Mouse (Mus musculus) intestine, postnatal 0 days (tissue): Measurements from ENCODE around the gene Pcsk4. TPM values are rescaled to one million over a fixed set of nuclear protein-coding genes. Genes with fewer than 3 reads are reported as not detected.

Experiments
- ATAC-seq: fragments of 200-750 bp; cut with Nextera tagmentation; 2 replicates; pipeline ENCODE4 v1.8.0; 2017; ENCODE audit warnings: mild to moderate bottlenecking, moderate TSS enrichment, moderate library complexity
- H3K27ac ChIP-seq: fragments of 300-500 bp; sonication (generic); 2 replicates; pipeline ENCODE4 v1.5.1; 2014; ENCODE audit warnings: mild to moderate bottlenecking, low read depth, low read length, moderate library complexity
- H3K27me3 ChIP-seq: fragments of 300-500 bp; sonication (generic); replicated peaks from 2 replicates; pipeline ENCODE4 v1.6.1; 2014; ENCODE audit warnings: low read length, mixed read lengths; ENCODE audit not compliant: control insufficient read depth, insufficient read depth
- H3K36me3 ChIP-seq: fragments of 300-500 bp; sonication (generic); 2 replicates; pipeline ENCODE4 v1.6.1; 2014; ENCODE audit warnings: mild to moderate bottlenecking, moderate library complexity; ENCODE audit not compliant: control insufficient read depth, insufficient read depth
- H3K4me1 ChIP-seq: fragments of 300-500 bp; sonication (generic); replicated peaks from 2 replicates; pipeline ENCODE4 v1.6.1; 2014; ENCODE audit warnings: antibody characterized with exemption, low read length, mixed read lengths; ENCODE audit not compliant: control insufficient read depth, insufficient read depth
- H3K4me2 ChIP-seq: fragments of 300-500 bp; sonication (generic); replicated peaks from 2 replicates; pipeline ENCODE4 v1.6.1; 2014; ENCODE audit warnings: low read depth, mild to moderate bottlenecking, moderate library complexity
- H3K4me3 ChIP-seq: fragments of 300-500 bp; sonication (generic); 2 replicates; pipeline ENCODE4 v1.5.1; 2014; ENCODE audit warnings: low read depth, low read length
- H3K9ac ChIP-seq: fragments of 300-500 bp; sonication (generic); 2 replicates; pipeline ENCODE4 v1.6.1; 2014; ENCODE audit warnings: mild to moderate bottlenecking, low read depth, low read length
- H3K9me3 ChIP-seq: fragments of 300-500 bp; sonication (generic); 2 replicates; pipeline ENCODE4 v1.6.1; 2016; ENCODE audit warnings: mixed run types; ENCODE audit not compliant: control insufficient read depth
- CTCF ChIP-seq: sonication (generic); IDR thresholded peaks from 2 replicates; pipeline ENCODE4 v1.5.1; 2016; ENCODE audit warnings: low read depth, mild to moderate bottlenecking, control low read depth, antibody characterized with exemption, moderate library complexity
- WGBS: fragments of 180-500 bp; shearing (Covaris S2); extraction: QIAGEN DNeasy Blood & Tissue Kit; methylation state at CpG from one replicate; pipeline ENCODE4 v1.1.7; 2014; 5-methylcytosine and 5-hydroxymethylcytosine counted together
- polyA plus RNA-seq: library from polyadenylated mRNA; unstranded; fragments of >200 nt; fragmentation: Nextera tagmentation; extraction: Ambion mirVana; gene quantifications from 2 replicates; pipeline ENCODE4 v1.2.1, GENCODE M21; 2015

Pcsk4 gene
- polyA plus RNA-seq, 1 experiment from 2014 or later: 13.1 TPM

- ATAC-seq: peak; percentile 10; the same call in 1 of the 2 replicates
- Histone ChIP-seq H3K4me2 (no peak overlapping the region), H3K36me3 (peaks cover 47% of the 10 kb centered on the region), H3K4me3 (no peak overlapping the region), H3K9me3 (no peaks in the 10 kb centered on the region), H3K27ac (peak overlapping the region; percentile 74), H3K27me3 (no peaks in the 10 kb centered on the region), H3K4me1 (no peaks in the 10 kb centered on the region), H3K9ac (no peak overlapping the region)
- TF ChIP-seq CTCF: peak; percentile 68
- 60% methylated on average over 8 of the region's 8 CpGs for WGBS
These were observed 40.6 kb downstream of the Pcsk4 start for GRCm38 (mm10) chr10:80288657-80289056.

GRCm38 (mm10) chr10:80288097-80288496, 41.2 kb downstream of the Pcsk4 start:
- peaks cover 50% of the 10 kb centered on the region for H3K36me3 ChIP-seq
- H3K4me2 ChIP-seq: 0 out of 2 replicates have a peak overlapping the region, but pooled peaks have one; percentile 24
- H3K27ac ChIP-seq: peak overlapping the region; percentile 74
- WGBS: 68% methylated on average over 12 of the region's 12 CpGs
- H3K27me3 ChIP-seq: no peaks in the 10 kb centered on the region
- H3K4me1 ChIP-seq: no peaks in the 10 kb centered on the region
- H3K9me3 ChIP-seq: no peaks in the 10 kb centered on the region
- no peak overlapping the region for H3K9ac ChIP-seq
- peak; percentile 62 for ATAC-seq
- no peak overlapping the region for H3K4me3 ChIP-seq
- no peak for TF ChIP-seq CTCF

- no peak overlapping the region for H3K4me3 ChIP-seq
- no peaks in the 10 kb centered on the region for H3K27me3 ChIP-seq
- H3K36me3 ChIP-seq: peaks cover 70% of the 10 kb centered on the region
- TF ChIP-seq CTCF: no peak
- WGBS: 76% methylated on average over 13 of the region's 15 CpGs
- no peak overlapping the region for H3K27ac ChIP-seq
- 0 out of 2 replicates have a peak, but pooled peaks cover 5% of the 10 kb centered on the region for H3K4me1 ChIP-seq
- H3K4me2 ChIP-seq: no peak overlapping the region
- H3K9ac ChIP-seq: no peak overlapping the region
- ATAC-seq: no peak
- H3K9me3 ChIP-seq: no peaks in the 10 kb centered on the region
These were observed 43.9 kb downstream of the Pcsk4 start for GRCm38 (mm10) chr10:80285222-80286070.

- peak overlapping the region; percentile 31 for H3K9ac ChIP-seq
- H3K4me3 ChIP-seq: no peak overlapping the region
- ATAC-seq: peak; percentile 63
- no peaks in the 10 kb centered on the region for H3K27me3 ChIP-seq
- peak overlapping the region; percentile 79 for H3K27ac ChIP-seq
- H3K36me3 ChIP-seq: peaks cover 91% of the 10 kb centered on the region
- TF ChIP-seq CTCF: peak; percentile 30
- 50% methylated on average over 20 of the region's 20 CpGs for WGBS
- H3K9me3 ChIP-seq: no peaks in the 10 kb centered on the region
- 0 out of 2 replicates have a peak, but pooled peaks cover 5% of the 10 kb centered on the region for H3K4me1 ChIP-seq
- no peak overlapping the region for H3K4me2 ChIP-seq
These were observed 46.5 kb downstream of the Pcsk4 start for GRCm38 (mm10) chr10:80282481-80283441.

- Histone ChIP-seq H3K4me3 (no peak overlapping the region), H3K9me3 (no peaks in the 10 kb centered on the region), H3K9ac (peak overlapping the region; percentile 31; the same call in 1 of the 2 replicates), H3K27me3 (no peaks in the 10 kb centered on the region), H3K4me1 (0 out of 2 replicates have a peak, but pooled peaks cover 5% of the 10 kb centered on the region), H3K27ac (peak overlapping the region; percentile 79), H3K4me2 (peak overlapping the region; percentile 9; the same call in 1 of the 2 replicates), H3K36me3 (peaks cover 91% of the 10 kb centered on the region)
- ATAC-seq: peak; percentile 29
- 53% methylated on average over 8 of the region's 8 CpGs for WGBS
- TF ChIP-seq CTCF: no peak
These were observed 47.4 kb downstream of the Pcsk4 start for GRCm38 (mm10) chr10:80281921-80282371.
